Mouse (Mus musculus): ENCODE data around the gene Ang4. TPM values are rescaled to one million over a fixed set of nuclear protein-coding genes. Genes with fewer than 3 reads are reported as not detected.
"Not testable (repeated sequence)": the region's sequence is repeated elsewhere in the genome, so short reads cannot be mapped to it uniquely, and the experiment has no call there.

Gene Ang4
- polyA plus RNA-seq, 1 experiment from 2014 or later, result 12.3 TPM

GRCm38 (mm10) chr14:51778865-51779481 is 5.6 kb upstream of the Ang4 start:
- Histone ChIP-seq H3K36me3 (ENCODE audit: control insufficient read depth, insufficient read depth) (no peaks in the 10 kb centered on the region), H3K9me3 (ENCODE audit: control insufficient read depth) (no peaks in the 10 kb centered on the region), H3K27ac (ENCODE audit: low read depth, low read length) (no peak overlapping the region), H3K27me3 (replicated peaks; ENCODE audit: control insufficient read depth, insufficient read depth, low read length) (no peaks in the 10 kb centered on the region), H3K9ac (ENCODE audit: low read depth, low read length) (no peak overlapping the region), H3K4me3 (ENCODE audit: low read depth, low read length) (no peak overlapping the region), H3K4me2 (replicated peaks; ENCODE audit: low read depth) (no peak overlapping the region), H3K4me1 (replicated peaks; ENCODE audit: control insufficient read depth, insufficient read depth, low read length) (no peaks in the 10 kb centered on the region)
- no peak for ATAC-seq
- no peak for TF ChIP-seq CTCF (IDR thresholded peaks at IDR 0.05; ENCODE audit: low read depth)
- 73% methylated on average over 4 of the region's 4 CpGs for WGBS

GRCm38 (mm10) chr14:51777791-51778190 is 4.4 kb upstream of the Ang4 start:
- no peak overlapping the region for H3K27ac ChIP-seq (ENCODE audit: low read depth, low read length)
- no peak for ATAC-seq
- H3K9ac ChIP-seq (ENCODE audit: low read depth, low read length), result no peak overlapping the region

GRCm38 (mm10) chr14:51771378-51771777 is 2.0 kb downstream of the Ang4 start:
- H3K4me1 ChIP-seq (replicated peaks; ENCODE audit: control insufficient read depth, insufficient read depth, low read length); H3K9ac ChIP-seq (ENCODE audit: low read depth, low read length); H3K27me3 ChIP-seq (replicated peaks; ENCODE audit: control insufficient read depth, insufficient read depth, low read length); H3K4me3 ChIP-seq (ENCODE audit: low read depth, low read length); H3K27ac ChIP-seq (ENCODE audit: low read depth, low read length); H3K9me3 ChIP-seq (ENCODE audit: control insufficient read depth); H3K36me3 ChIP-seq (ENCODE audit: control insufficient read depth, insufficient read depth); ATAC-seq; H3K4me2 ChIP-seq (replicated peaks; ENCODE audit: low read depth): not testable (repeated sequence)
- TF ChIP-seq CTCF (IDR thresholded peaks at IDR 0.05; ENCODE audit: low read depth), result peak; percentile 68
- 71% methylated on average over 1 of the region's 1 CpGs for WGBS

More at GRCm38 (mm10) chr14:51777791-51778190, 4.4 kb upstream of the Ang4 start:
- 88% methylated on average over 1 of the region's 1 CpGs for WGBS
- Histone ChIP-seq H3K4me1 (replicated peaks; ENCODE audit: control insufficient read depth, insufficient read depth, low read length) (no peaks in the 10 kb centered on the region), H3K4me3 (ENCODE audit: low read depth, low read length) (no peak overlapping the region), H3K27me3 (replicated peaks; ENCODE audit: control insufficient read depth, insufficient read depth, low read length) (no peaks in the 10 kb centered on the region), H3K4me2 (replicated peaks; ENCODE audit: low read depth) (no peak overlapping the region), H3K9me3 (ENCODE audit: control insufficient read depth) (no peaks in the 10 kb centered on the region), H3K36me3 (ENCODE audit: control insufficient read depth, insufficient read depth) (no peaks in the 10 kb centered on the region)
- TF ChIP-seq CTCF (IDR thresholded peaks at IDR 0.05; ENCODE audit: low read depth), result no peak

GRCm38 (mm10) chr14:51755944-51756343 is 17.4 kb downstream of the Ang4 start:
- no peak for ATAC-seq

GRCm38 (mm10) chr14:51740347-51741170 is 32.8 kb downstream of the Ang4 start:
- H3K36me3 ChIP-seq (ENCODE audit: control insufficient read depth, insufficient read depth), result no peaks in the 10 kb centered on the region
- under 1% methylated on average over 42 of the region's 42 CpGs for WGBS
- no peak overlapping the region for H3K27ac ChIP-seq (ENCODE audit: low read depth, low read length)
- peak overlapping the region; percentile 27 for H3K4me3 ChIP-seq (ENCODE audit: low read depth, low read length)
- no peak overlapping the region for H3K9ac ChIP-seq (ENCODE audit: low read depth, low read length)
- ATAC-seq, result no peak
- H3K27me3 ChIP-seq (replicated peaks; ENCODE audit: control insufficient read depth, insufficient read depth, low read length), result peaks cover 35% of the 10 kb centered on the region
- no peaks in the 10 kb centered on the region for H3K9me3 ChIP-seq (ENCODE audit: control insufficient read depth)
- peak overlapping the region; percentile 59 for H3K4me2 ChIP-seq (replicated peaks; ENCODE audit: low read depth)
- TF ChIP-seq CTCF (IDR thresholded peaks at IDR 0.05; ENCODE audit: low read depth), result no peak
- no peaks in the 10 kb centered on the region for H3K4me1 ChIP-seq (replicated peaks; ENCODE audit: control insufficient read depth, insufficient read depth, low read length)

More at GRCm38 (mm10) chr14:51755944-51756343, 17.4 kb downstream of the Ang4 start:
- Histone ChIP-seq H3K4me1 (replicated peaks; ENCODE audit: control insufficient read depth, insufficient read depth, low read length) (no peaks in the 10 kb centered on the region), H3K4me3 (ENCODE audit: low read depth, low read length) (no peak overlapping the region), H3K9me3 (ENCODE audit: control insufficient read depth) (no peaks in the 10 kb centered on the region), H3K27ac (ENCODE audit: low read depth, low read length) (no peak overlapping the region), H3K36me3 (ENCODE audit: control insufficient read depth, insufficient read depth) (no peaks in the 10 kb centered on the region), H3K9ac (ENCODE audit: low read depth, low read length) (no peak overlapping the region), H3K27me3 (replicated peaks; ENCODE audit: control insufficient read depth, insufficient read depth, low read length) (no peaks in the 10 kb centered on the region), H3K4me2 (replicated peaks; ENCODE audit: low read depth) (no peak overlapping the region)
- TF ChIP-seq CTCF (IDR thresholded peaks at IDR 0.05; ENCODE audit: low read depth), result no peak
- WGBS, result 74% methylated on average over 2 of the region's 2 CpGs

- H3K9ac ChIP-seq (ENCODE audit: low read depth, low read length), result no peak overlapping the region
- H3K27ac ChIP-seq (ENCODE audit: low read depth, low read length), result no peak overlapping the region
- no peak overlapping the region; the same call in 1 of the 2 replicates for H3K4me2 ChIP-seq (replicated peaks; ENCODE audit: low read depth)
- H3K27me3 ChIP-seq (replicated peaks; ENCODE audit: control insufficient read depth, insufficient read depth, low read length), result peaks cover 35% of the 10 kb centered on the region
- 2% methylated on average over 24 of the region's 24 CpGs for WGBS
- TF ChIP-seq CTCF (IDR thresholded peaks at IDR 0.05; ENCODE audit: low read depth), result no peak
- no peaks in the 10 kb centered on the region for H3K36me3 ChIP-seq (ENCODE audit: control insufficient read depth, insufficient read depth)
- no peaks in the 10 kb centered on the region for H3K9me3 ChIP-seq (ENCODE audit: control insufficient read depth)
- H3K4me3 ChIP-seq (ENCODE audit: low read depth, low read length), result no peak overlapping the region
- H3K4me1 ChIP-seq (replicated peaks; ENCODE audit: control insufficient read depth, insufficient read depth, low read length), result no peaks in the 10 kb centered on the region
- no peak for ATAC-seq
Observed at GRCm38 (mm10) chr14:51739150-51739993, 34.0 kb downstream of the Ang4 start.
